Mouse (Mus musculus) gastrocnemius, postnatal 10 days (tissue): ENCODE results near the gene Tanc1. TPM values are rescaled to one million over a fixed set of nuclear protein-coding genes. Genes with fewer than 3 reads are reported as not detected.

Experiments used
- DNase-seq: peaks from one replicate; pipeline ENCODE4 v3.0.0; 2021; ENCODE audit warnings: mixed read lengths
- total RNA-seq, 2 experiments: library from RNA; stranded (reverse); gene quantifications; 2 replicates each; pipeline ENCODE4 v1.2.3; 2021

The Tanc1 gene
- total RNA-seq, 2 experiments from 2014 or later = 13.6 to 21.0 TPM

- no peak for DNase-seq
Measured at GRCm38 (mm10) chr2:59718601-59719416, 107.0 kb downstream of the Tanc1 start.

DNA sequence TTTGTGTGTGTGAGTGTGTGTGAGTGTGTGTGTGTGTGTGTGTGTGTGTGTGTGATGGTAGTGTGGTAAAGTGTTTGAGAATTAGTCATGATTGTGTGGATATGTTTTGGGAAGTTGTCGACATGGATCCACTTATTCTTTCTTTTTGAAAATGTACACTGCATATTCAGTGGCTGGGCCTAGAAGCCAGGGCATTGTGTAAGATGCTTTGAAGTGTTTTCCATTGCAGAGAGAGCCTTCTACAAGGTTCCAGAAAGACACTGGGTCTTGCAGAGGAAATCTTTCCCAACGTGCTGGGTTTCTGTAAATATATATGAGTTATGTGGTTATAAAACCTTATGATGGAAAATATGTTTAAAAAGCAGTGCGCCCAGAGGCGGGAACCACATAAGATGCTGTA is 108.0 kb downstream of the Tanc1 start:
- DNase-seq = no peak

DNA sequence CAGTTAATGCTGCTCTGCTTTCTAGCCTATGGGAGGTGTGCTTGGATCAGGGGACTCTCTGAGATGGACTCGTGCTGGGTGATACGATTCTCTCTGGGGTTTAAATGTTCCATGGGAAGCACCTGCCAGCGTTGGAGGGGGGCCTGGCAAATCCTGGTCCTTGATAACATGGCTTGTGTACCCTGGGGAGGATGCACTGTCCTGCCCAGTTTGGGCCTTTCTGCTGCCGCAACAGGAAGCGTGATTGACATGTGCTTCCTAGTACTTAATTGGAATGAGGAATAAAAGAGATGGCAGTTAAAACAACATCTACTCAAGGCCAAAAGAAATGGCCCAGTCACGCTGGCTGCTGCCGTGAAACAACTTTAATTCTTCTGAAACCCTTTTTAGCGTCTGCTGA is 109.3 kb downstream of the Tanc1 start:
- no peak for DNase-seq

GRCm38 (mm10) chr2:59721758-59722157 is 109.9 kb downstream of the Tanc1 start:
- no peak for DNase-seq

- no peak for DNase-seq
Measured at GRCm38 (mm10) chr2:59723311-59723710, 111.5 kb downstream of the Tanc1 start.

DNA sequence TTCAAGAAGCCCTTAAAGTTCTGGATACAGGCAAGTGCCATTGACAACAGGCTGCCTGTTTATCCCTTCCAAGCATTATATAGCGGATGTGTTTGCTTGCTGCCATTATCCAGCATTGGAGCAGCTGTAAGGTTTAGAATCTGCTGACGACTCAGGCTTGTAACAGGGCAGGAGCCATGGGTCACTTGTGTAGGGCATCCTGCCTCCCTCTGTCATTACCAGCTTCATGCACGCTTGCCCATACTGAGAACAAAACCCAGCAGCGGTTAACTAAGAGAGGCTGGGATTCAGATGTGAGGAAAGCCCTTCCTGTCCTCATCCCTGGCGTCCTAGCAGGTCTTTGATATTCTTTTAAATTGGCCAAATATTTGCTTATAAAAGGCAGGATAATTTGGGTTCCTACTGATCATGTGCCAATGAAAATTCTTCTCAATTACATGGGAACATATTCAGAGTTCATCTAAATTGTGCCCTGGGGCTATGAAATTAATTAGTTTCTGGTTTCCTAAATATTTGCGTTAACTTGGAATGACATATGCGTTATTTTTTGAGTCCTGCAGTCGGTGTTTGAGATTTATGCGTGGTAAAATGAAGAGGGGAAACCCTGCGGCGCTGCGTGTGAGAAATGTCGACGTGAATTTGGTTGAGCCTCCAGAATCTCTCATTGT is 113.8 kb downstream of the Tanc1 start:
- DNase-seq = no peak

GRCm38 (mm10) chr2:59731831-59732230 is 120.0 kb downstream of the Tanc1 start:
- DNase-seq = no peak

GRCm38 (mm10) chr2:59733410-59733809 is 121.6 kb downstream of the Tanc1 start:
- DNase-seq = no peak

DNA sequence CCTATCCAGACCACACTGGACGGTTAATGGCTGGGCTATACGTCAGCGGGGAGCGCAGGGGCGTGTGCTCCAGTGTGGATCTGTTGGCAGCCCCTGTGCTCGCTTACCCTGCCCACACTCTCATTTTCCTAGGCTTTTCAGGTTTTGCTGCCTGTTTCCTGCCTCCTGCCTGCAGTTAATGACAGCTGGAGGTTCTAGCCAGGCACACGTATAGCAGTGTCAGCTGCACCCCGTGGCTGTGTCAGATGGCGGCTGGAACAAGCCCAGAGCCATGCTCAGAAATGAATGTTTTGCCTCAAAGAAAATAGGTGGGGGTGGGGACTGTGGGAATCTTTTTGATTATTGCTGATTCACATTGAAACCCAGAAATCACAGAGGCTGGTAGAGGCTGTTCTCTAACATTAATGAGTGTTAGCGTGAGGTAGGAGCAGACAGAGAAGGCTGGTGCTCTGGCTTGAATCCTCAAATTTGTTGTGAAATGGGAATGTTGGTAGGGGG is 124.6 kb downstream of the Tanc1 start:
- no peak for DNase-seq

DNA sequence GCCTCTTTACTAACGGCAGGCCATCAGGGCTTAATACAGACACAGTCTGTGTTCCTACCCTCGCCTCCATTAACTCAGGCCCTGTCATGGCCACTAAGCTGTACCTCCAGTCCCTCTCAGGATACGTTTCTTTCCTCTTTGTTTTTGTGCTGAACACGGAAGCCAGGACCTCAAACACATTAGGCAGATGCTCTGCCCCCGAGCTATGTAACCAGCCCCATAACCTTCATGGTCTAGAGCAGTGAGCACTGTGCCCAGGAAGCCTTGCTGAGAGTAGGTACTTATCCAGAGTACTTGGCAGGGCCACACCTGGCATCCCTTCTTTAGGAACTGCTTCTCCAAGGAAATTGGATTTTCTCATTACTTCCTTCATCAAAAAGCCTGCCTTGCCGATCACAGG is 125.5 kb downstream of the Tanc1 start:
- no peak for DNase-seq

DNA sequence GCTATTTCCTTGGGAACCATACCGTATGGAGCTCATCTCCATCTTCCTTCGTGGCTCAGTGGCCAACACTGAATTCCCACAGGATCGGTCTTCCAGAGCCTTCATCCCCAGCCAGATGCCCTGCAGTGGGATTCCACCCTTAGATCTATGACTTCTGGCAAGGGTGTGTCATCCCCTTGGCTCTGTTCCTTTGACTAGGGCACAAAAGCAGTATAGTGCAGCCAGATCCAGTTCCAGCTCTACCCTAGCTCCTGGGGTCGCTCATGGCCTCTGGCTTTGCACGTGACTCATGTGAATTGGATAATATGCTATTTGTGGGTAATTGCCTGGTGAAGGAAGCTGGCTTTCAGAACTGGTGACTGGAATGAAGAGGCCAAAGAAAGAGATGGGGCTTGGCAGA is 126.5 kb downstream of the Tanc1 start:
- DNase-seq = no peak

- no peak for DNase-seq
Measured at GRCm38 (mm10) chr2:59739036-59739435, 127.2 kb downstream of the Tanc1 start.

DNA sequence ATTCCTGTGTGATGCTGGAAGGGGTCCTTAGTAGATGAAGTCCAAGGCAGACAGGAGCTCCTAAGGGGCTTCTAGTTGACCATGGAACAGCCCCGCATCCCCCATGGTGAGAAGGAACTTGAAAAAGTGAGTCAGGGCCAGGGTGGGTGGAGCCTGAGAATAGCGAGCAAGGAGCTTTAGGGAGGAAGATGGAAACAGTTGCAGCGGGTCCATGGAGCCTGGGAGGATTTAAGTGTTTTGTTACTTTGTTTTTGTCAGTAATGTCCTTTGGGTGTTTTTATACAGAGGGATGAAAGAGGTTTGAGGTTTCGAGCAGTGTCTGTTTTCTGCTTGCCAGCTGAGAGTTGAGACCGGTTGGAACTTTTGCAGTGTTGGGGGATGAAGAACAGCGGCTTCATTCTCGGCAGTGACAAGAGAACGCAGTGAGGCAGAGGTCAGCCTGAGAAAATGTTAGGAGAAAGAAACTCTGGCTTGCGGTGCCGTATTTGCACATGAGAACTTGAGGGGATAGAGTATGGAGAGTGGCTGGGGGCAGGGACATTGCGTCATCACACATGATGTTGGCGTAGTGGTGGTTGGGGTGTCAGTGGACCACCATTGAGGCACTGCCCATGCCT is 130.8 kb downstream of the Tanc1 start:
- no peak for DNase-seq

DNA sequence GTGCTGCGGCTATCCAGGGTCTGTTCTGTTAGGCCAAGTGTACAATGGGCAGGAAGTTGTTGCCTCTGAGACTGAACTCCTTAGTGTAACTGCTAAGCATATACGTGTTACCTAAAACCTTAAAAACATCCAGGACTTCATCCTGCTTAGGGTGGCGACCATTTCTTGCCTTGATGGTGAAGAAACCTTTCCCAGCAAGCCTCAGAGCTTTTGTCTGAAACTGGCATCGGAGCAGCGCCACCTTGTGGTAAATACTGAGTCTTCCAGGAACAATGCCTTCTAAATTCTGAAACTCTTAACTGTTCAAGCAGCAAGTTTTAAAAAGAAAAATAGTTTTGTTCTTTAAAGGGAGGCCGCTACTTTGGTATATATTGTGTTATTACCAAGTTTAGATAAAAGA is 133.6 kb downstream of the Tanc1 start:
- DNase-seq = peak; percentile 63

- peak; percentile 20 for DNase-seq
Measured at GRCm38 (mm10) chr2:59746070-59746469, 134.2 kb downstream of the Tanc1 start.

- DNase-seq = no peak
Measured at GRCm38 (mm10) chr2:59747757-59748156, 135.9 kb downstream of the Tanc1 start.

GRCm38 (mm10) chr2:59749371-59749770 is 137.5 kb downstream of the Tanc1 start:
- DNase-seq = no peak

GRCm38 (mm10) chr2:59751172-59751571 is 139.3 kb downstream of the Tanc1 start:
- no peak for DNase-seq

GRCm38 (mm10) chr2:59752148-59752547 is 140.3 kb downstream of the Tanc1 start:
- DNase-seq = no peak

DNA sequence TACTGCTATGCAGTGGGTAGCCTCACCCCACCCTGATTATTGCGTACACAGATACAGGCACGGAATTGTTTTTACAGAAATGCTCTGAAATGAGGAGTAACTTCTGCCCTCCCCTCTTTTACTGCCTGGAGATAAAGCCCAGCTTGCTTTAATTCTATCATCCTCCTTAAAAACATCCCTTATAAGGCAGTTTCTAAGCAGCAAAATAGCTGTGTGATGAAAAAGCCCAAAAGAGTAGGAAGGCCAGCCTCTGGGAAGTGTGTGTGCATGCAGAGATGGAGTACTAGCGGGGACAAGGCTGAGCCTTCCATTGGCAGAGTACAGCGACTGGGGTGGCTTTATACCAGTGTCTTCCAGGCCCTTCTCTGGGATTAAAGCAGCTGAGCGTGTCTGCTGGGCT is 140.9 kb downstream of the Tanc1 start:
- no peak for DNase-seq

DNA sequence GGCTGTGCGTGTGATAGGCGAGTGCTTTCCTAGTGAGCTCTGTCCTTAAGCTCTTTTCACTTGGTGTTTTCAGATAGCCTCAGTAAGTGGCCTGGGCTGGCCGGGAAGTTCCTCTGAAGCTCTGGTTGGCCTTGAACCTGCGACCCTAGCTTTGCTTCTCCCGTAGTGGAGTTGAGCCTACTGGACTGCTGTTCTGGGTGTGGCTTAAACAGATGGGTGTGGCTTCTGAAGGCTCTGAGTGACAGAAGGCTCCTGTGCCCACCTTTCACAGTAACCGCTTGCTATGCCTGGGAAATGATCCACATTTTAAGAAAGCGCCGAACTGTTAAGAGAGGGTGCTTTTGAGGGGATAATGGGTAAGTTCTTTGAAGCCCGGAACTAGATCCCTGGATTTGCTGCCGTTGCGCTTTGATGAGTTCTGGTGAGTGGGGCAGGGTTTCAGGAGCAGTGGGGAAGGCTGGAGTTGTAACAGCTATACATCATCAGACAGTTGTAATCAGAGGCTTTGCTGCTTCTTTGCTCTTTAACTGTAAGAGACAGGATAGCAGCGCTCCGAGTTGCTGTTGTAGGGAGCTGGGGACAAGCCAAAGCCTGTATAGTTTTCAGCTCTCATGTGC is 144.4 kb downstream of the Tanc1 start:
- DNase-seq = no peak

GRCm38 (mm10) chr2:59757015-59757414 is 145.2 kb downstream of the Tanc1 start:
- DNase-seq = no peak
